Mouse (Mus musculus) right cerebral cortex, adult 18-20 months (tissue): ENCODE measurements at regions not wholly inside any gene's neighbourhood (a gene's known extent, or its start where the extent isn't known, plus 50 kb on each side); places are given as distances from the start of the nearest gene placed in this dataset.

Source experiments
- DNase-seq: peaks from one replicate; pipeline ENCODE4 v3.0.0; 2022; ENCODE audit warnings: mixed read lengths

- no peak for DNase-seq
Observed at GRCm38 (mm10) chr4:71177661-71178060, 580.1 kb downstream of the Gm11232 start.

- no peak for DNase-seq
Observed at GRCm38 (mm10) chr4:71165802-71166201, 592.0 kb downstream of the Gm11232 start.

GRCm38 (mm10) chr4:71131670-71132317 lies 597.0 kb upstream of the Megf9 start:
- no peak for DNase-seq

- peak; percentile 4 for DNase-seq
Observed at GRCm38 (mm10) chr4:71130946-71131669, 596.3 kb upstream of the Megf9 start.

- no peak for DNase-seq
Observed at GRCm38 (mm10) chr4:71129306-71129705, 594.5 kb upstream of the Megf9 start.
